Mouse (Mus musculus): ENCODE data around the gene Grm4.

Grm4 gene

DNA sequence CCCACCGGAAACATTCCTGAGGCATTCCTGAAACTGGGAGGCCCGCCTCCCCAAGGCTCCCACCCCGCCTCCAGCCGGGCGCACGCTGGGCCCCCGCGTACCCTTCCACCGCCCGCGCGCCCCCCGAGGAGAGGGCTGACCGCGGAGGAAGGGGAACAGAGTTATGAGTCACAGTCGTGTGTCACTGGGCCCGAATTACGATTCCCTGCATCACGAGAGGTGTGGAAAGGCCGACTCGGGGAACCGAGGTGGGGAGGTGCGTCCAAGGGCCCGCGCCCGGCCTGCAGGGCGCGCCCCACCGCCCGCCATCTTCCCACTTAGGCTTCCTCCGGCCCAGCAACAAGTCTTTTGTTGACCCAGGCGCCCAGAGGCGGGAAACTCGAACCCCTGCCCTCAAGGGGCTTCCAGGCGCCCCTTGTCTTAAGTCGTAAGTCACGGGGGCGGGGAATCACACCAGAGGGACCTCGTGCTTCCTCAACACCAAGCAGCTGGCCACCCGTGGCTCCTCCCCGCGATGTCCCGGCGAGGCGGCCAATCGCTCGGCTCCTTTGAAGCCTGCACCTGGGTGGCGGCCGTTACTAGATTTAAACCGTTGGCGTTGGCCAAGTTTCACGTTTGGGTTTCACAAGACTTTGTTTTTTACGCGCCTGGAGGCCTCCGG lies 34.4 kb upstream of the Grm4 start:
- DNase-seq (ENCODE audit: low read depth, low spot score) = peak; percentile 92
- Histone ChIP-seq H3K27me3 (ENCODE audit: control insufficient read depth, insufficient read depth, low read length, poor library complexity, severe bottlenecking) (no peaks in the 10 kb centered on the region), H3K36me3 (ENCODE audit: control insufficient read depth, insufficient read depth, low read length, poor library complexity, severe bottlenecking) (no peaks in the 10 kb centered on the region)

DNA sequence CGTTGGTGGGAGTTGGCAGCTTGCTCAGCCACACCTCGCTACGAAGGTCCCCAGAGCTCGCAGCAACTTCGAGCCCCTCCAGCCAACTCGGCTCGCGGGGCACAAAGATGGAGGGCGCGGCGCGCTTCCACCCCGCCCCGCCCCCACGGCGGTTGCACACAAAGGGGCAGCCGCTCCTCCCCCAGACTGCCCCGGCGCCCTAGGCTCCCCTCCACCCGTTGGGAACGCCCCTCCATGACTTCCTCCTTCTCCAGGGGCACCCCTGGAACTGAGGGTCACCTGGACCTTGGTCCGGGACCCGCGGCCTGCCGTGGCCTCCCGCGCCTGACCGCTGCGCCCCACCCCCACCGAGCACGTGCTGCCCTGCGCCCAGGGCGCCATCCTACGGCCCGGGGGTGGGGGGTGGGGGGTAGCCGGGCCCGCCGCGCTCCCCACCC lies 33.9 kb upstream of the Grm4 start:
- Histone ChIP-seq H3K36me3 (ENCODE audit: control insufficient read depth, insufficient read depth, low read length, poor library complexity, severe bottlenecking) (no peaks in the 10 kb centered on the region), H3K27me3 (ENCODE audit: control insufficient read depth, insufficient read depth, low read length, poor library complexity, severe bottlenecking) (no peaks in the 10 kb centered on the region)
- DNase-seq (ENCODE audit: low read depth, low spot score) = peak; percentile 64

DNA sequence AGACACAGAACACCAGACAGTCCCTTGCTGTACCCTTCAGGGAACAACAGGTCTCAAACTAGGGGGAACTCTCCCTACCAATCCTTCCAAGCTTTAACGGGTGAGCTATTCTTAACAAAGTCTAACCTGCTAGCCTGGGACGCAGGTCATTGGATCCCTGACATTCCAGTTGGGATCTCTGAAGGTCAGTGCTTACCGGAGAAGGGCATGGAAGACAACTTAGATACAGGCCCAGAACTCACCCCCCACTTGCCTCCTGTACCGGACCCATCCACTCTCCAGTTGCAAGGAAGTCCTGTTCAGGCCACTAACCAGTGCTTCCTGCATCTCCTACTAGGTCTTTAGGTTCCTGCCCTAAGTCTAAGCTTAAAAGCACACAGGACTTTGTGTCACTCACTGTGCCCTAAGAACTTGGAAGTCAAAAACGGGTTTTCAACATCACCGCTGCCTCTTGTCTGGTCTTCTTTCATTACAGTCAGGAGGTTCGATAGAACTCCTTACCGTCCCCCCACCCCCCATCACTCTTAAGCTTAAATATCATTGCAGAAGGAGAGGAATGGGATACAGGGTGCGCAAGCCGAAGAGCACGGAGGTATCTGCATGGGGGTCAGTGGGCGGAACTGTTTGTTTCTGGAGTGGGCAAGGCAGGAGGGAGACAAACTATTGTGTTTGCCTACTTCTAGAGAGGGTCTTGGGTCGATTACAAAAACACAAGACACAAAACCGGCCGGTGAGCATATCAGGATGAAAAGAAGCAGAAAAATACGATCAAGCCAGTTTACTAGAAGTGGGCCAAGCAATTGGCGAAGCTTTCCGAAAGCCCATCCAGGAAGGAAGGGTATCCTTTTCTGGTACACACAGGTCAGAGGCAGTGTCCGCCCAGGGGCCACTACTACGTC lies 33.1 kb upstream of the Grm4 start:
- no peaks in the 10 kb centered on the region for H3K36me3 ChIP-seq (ENCODE audit: control insufficient read depth, insufficient read depth, low read length, poor library complexity, severe bottlenecking)
- no peak for DNase-seq (ENCODE audit: low read depth, low spot score)
- no peaks in the 10 kb centered on the region for H3K27me3 ChIP-seq (ENCODE audit: control insufficient read depth, insufficient read depth, low read length, poor library complexity, severe bottlenecking)

DNA sequence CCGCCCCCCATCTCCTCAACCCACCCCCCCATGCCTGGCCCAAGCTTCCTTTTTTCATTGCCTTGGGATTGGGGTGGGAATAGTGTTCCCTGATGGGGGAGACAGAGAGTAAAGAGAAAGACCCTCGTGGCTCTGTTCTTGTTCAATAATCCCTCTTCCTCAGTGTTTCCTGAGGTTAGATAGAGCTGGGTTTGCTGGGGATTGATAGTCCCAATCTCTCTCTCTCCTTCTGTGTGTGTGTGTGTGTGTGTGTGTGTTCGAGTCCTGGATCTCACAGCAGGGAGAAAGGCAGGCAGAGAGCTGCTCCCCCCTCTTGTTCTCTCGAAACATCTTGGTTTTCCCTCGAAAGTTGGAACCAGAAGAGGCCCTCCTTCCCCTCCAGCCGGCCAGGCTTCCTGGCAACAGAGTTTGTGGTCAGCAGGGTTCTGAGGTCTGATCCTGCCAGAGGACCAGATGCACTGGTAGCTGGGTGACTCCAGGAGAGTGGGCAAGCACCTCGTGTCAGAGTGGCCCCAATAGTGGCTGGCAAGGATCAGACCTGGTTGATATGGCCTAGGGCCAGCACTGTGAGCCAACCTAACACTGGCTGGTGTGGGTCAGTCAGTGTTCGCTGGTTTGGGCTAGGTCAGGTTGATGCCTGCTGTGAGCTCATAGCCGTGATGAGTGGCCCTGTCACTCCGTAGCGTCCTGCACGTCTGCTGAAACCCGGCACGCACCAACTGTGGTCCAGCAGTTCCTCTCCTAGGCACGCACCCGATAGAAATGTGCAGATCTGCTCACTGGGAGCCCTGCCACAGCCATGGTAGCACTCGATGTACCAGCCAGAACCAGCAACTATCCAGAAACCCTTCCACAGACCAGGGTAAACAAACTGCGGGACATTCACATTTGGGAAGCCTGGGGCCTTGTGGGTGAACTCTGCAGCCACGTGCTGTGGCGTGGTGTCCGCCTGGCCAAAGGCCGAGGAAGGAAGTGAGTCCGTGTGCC lies 31.3 kb upstream of the Grm4 start:
- DNase-seq (ENCODE audit: low read depth, low spot score) = no peak
- Histone ChIP-seq H3K36me3 (ENCODE audit: control insufficient read depth, insufficient read depth, low read length, poor library complexity, severe bottlenecking) (no peaks in the 10 kb centered on the region), H3K27me3 (ENCODE audit: control insufficient read depth, insufficient read depth, low read length, poor library complexity, severe bottlenecking) (no peaks in the 10 kb centered on the region)

DNA sequence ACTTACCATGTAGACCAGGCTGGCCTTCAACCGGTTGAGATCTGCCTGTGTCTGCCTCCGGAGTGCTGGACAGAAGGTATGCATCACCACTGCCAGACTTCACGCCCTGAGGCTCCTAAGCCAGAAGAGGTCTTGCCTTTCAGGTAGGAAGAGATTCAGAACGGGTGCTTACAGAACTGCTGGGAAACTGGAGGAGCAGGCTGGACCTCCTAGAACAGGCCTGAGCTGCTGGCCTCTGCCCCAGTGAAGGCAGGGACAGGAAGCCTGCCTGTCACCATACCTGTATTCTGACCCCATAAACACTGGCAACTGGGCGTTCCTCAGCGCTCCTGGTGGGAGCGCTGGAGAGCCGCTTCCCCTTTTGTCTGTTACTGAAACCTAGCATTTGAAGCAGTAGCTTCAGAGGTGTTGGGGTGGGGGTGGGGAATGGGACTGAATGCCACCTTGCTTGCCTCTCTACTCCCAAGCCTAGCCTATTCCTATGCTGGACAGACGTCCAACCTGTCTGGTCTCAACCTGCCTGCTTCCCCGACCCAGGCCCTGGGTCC lies 30.3 kb upstream of the Grm4 start:
- no peaks in the 10 kb centered on the region for H3K36me3 ChIP-seq (ENCODE audit: control insufficient read depth, insufficient read depth, low read length, poor library complexity, severe bottlenecking)
- no peaks in the 10 kb centered on the region for H3K27me3 ChIP-seq (ENCODE audit: control insufficient read depth, insufficient read depth, low read length, poor library complexity, severe bottlenecking)
- peak; percentile 60 for DNase-seq (ENCODE audit: low read depth, low spot score)

DNA sequence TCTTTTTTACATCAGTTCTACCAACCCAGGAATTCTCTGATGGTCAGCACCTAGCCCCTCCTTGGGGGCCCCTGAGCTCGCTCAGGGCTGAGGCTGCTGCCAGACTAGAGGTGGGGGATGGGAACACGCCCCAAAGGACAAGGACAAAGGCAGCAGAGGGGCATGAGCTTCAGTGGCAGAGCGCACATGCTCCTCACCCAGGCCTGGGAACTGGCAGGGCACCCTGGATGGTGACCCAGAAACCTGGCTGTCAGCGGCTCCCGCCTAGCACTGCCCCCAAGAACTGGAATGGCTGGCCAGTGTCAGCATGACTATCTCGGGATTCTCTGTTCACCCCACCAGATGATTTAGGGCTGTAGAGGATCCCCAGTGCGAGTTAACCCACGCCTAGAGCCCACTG lies 28.0 kb upstream of the Grm4 start:
- Histone ChIP-seq H3K36me3 (ENCODE audit: control insufficient read depth, insufficient read depth, low read length, poor library complexity, severe bottlenecking) (no peaks in the 10 kb centered on the region), H3K27me3 (ENCODE audit: control insufficient read depth, insufficient read depth, low read length, poor library complexity, severe bottlenecking) (no peaks in the 10 kb centered on the region)
- DNase-seq (ENCODE audit: low read depth, low spot score) = no peak

DNA sequence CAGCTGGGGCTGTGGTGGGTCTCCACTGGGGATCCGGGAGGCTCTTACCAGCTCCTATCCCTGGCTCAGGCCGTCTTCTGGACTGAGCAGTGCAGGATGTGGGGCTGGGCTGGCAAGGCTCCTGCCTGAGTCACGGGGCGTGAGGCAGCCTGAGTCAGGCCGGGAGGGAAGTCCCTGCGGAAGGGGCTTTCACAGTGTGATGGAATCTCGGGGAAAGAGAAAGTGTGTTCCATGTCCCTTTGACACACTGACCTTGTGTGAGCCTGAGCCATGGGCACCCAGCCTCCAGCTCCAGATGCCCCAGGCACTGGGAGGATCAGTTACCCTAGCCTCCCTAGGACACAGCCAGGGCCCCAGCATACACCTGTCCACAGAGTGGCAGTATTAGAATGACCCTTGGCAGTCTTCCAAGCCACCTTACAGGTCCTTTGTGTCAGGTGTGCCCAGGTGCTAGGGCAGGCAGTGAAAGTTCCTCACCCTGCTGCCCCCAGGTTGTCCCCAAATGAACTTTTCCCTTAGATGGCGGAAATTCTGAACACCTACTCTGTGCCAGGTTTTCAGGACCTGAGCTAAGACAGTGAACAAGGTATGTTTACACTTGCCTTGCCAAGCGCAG lies 26.2 kb upstream of the Grm4 start:
- H3K27me3 ChIP-seq (ENCODE audit: control insufficient read depth, insufficient read depth, low read length, poor library complexity, severe bottlenecking) = no peaks in the 10 kb centered on the region
- H3K36me3 ChIP-seq (ENCODE audit: control insufficient read depth, insufficient read depth, low read length, poor library complexity, severe bottlenecking) = no peaks in the 10 kb centered on the region
- DNase-seq (ENCODE audit: low read depth, low spot score) = no peak

DNA sequence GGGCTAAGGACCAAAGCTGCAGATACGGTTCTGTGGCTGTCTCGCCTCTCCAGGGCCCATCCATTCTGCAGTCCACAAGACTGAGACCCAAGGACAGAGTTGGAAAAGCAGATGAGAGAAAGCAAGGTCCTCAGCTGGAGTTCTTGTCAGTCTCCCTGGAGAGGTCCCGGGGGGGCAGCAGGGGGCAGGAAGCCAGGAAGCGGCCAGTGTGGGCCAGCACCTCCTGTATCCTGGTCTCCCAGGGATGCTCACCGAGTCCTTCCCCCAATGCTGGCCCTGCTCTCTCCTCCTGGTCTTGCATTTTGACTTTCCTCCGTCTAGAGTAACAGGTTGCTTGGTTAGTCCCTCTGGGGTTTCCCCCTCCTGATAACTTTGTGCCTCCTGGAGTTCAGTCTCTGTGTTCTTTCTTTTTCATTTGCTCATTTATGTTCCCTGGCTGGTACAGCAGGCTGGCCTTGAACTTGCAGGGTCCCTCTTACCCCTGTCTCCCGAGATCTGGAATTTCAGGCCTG lies 25.4 kb upstream of the Grm4 start:
- Histone ChIP-seq H3K36me3 (ENCODE audit: control insufficient read depth, insufficient read depth, low read length, poor library complexity, severe bottlenecking) (no peaks in the 10 kb centered on the region), H3K27me3 (ENCODE audit: control insufficient read depth, insufficient read depth, low read length, poor library complexity, severe bottlenecking) (no peaks in the 10 kb centered on the region)
- DNase-seq (ENCODE audit: low read depth, low spot score) = no peak

DNA sequence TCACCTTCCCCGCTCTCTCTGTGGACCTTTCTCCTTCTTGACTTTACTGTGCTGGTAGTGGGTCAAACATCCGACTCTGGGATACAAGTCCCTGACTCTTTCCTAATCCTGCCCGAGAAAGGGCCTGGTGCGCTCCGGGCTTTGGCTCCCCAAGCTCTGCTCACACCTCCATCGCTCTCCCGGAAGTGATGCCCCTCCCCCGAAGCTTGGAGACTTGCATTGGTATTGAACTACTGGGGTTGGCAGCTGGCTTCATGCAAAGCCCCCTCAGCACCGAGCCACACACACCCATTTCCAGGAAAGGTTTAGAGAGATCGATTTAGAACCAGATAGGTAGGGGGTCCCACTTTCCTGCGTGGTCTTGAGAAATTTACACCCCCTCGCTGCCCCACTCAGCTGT lies 24.8 kb upstream of the Grm4 start:
- no peaks in the 10 kb centered on the region for H3K36me3 ChIP-seq (ENCODE audit: control insufficient read depth, insufficient read depth, low read length, poor library complexity, severe bottlenecking)
- H3K27me3 ChIP-seq (ENCODE audit: control insufficient read depth, insufficient read depth, low read length, poor library complexity, severe bottlenecking) = no peaks in the 10 kb centered on the region
- DNase-seq (ENCODE audit: low read depth, low spot score) = no peak

DNA sequence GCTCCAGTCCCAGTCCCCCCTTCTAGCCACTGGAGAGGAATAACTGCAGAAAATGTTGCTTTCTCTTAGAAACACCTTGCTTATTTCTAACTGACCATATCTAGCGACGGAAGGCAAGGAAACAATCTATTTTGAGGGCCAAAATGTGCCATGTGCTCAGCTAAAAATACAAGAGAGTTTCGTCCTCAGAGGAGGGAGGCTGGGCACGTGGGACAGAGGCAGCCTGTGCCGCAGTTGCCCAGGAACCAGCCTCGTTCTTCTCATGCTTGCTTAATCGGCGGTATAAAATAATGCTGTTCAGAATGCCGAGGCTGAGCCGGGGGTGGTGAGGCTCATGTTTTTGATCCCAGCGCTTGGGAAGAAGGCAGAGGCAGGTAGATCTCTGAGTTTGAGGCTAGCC lies 23.3 kb upstream of the Grm4 start:
- DNase-seq (ENCODE audit: low read depth, low spot score) = no peak
- Histone ChIP-seq H3K27me3 (ENCODE audit: control insufficient read depth, insufficient read depth, low read length, poor library complexity, severe bottlenecking) (no peaks in the 10 kb centered on the region), H3K36me3 (ENCODE audit: control insufficient read depth, insufficient read depth, low read length, poor library complexity, severe bottlenecking) (no peaks in the 10 kb centered on the region)

DNA sequence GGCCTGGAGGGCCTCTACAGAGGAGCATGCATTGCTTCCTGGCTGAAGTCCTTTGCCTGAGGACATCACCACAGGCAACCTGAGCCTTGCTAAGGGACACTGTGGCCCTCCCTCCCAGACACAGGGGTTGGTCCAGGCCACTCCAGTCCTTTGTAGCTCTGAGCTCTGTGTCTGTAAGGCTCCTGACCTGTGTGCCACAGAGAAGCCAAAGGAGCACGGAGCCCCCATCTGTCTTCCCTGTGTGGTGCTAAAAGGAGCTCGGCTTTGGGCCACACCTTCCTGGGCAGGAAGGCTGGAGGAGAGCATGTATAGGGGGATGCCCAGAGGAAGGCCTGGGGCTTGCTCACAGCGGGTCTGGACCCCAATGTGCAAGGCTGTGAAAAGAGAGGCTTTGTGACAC lies 20.8 kb upstream of the Grm4 start:
- no peaks in the 10 kb centered on the region for H3K36me3 ChIP-seq (ENCODE audit: control insufficient read depth, insufficient read depth, low read length, poor library complexity, severe bottlenecking)
- DNase-seq (ENCODE audit: low read depth, low spot score) = no peak
- no peaks in the 10 kb centered on the region for H3K27me3 ChIP-seq (ENCODE audit: control insufficient read depth, insufficient read depth, low read length, poor library complexity, severe bottlenecking)

DNA sequence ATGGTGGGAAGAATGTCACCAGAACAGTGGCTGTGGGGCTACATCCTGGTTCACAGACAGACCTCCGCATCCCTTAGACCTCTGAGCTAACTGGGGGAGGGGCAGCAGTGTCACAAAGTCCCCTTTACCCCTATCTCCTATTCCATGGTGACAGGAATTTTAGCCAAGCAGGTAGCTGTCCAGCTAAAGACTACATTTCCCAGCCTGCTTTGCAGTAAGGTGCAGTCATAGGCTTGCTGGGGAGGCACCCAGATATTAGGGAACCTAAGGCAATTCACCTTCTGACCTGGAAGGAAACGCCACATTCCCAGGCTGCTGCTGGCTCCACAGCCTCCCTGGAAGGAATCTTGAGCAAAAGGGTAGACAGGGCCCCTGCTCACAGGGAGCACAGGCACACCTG lies 20.1 kb upstream of the Grm4 start:
- no peaks in the 10 kb centered on the region for H3K27me3 ChIP-seq (ENCODE audit: control insufficient read depth, insufficient read depth, low read length, poor library complexity, severe bottlenecking)
- no peaks in the 10 kb centered on the region for H3K36me3 ChIP-seq (ENCODE audit: control insufficient read depth, insufficient read depth, low read length, poor library complexity, severe bottlenecking)
- no peak for DNase-seq (ENCODE audit: low read depth, low spot score)

DNA sequence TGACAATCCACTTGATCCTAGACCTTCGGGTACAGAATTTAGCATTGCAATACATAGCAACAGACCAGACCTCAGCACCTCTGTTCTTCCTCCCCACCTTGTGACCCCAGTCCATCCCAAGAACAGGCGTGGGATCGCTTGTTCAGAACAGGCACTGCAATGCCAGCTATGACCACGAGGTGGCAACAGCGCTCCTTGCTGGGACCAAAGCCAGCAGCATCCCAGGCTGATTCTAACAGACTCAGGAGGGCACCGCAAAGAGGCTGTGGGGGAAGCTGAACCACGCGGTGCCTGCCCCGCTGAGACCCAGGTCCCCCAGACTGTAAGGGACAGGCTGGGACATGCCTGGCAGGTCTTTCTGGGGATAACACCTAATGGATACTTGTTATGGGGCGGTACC lies 13.5 kb upstream of the Grm4 start:
- peak; percentile 92 for DNase-seq (ENCODE audit: low read depth, low spot score)
- Histone ChIP-seq H3K36me3 (ENCODE audit: control insufficient read depth, insufficient read depth, low read length, poor library complexity, severe bottlenecking) (no peaks in the 10 kb centered on the region), H3K27me3 (ENCODE audit: control insufficient read depth, insufficient read depth, low read length, poor library complexity, severe bottlenecking) (no peaks in the 10 kb centered on the region)

DNA sequence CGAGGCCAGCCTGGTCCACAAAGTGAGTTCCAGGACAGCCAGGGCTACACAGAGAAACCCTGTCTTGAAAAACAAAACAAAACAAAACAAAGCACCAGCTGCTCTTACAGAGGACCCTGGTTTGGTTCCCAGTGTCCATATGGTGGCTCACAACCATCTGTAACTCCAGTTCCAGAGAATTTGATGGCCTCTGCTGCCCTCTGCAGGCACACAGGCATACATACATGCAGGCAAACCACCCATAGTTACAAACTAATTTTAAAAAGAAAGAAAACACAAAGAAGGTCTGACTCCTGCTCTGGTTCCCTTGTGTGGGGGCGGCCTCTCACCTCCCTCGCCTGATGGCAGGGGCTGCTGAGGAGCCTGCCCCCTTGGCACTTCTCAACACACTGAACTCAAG lies 12.2 kb upstream of the Grm4 start:
- Histone ChIP-seq H3K27me3 (ENCODE audit: control insufficient read depth, insufficient read depth, low read length, poor library complexity, severe bottlenecking) (no peaks in the 10 kb centered on the region), H3K36me3 (ENCODE audit: control insufficient read depth, insufficient read depth, low read length, poor library complexity, severe bottlenecking) (no peaks in the 10 kb centered on the region)
- DNase-seq (ENCODE audit: low read depth, low spot score) = peak; percentile 48
